Comparison of ENCODE assay signal across 29 mouse cellular contexts in genomic region chr7:144933796-144934195, GRCm38 (mm10). TPM values are rescaled to one million over a fixed set of nuclear protein-coding genes. Genes with fewer than 3 reads are reported as not detected.
DNase-seq lines count a peak whose midpoint lies in the region; ATAC-seq and TF ChIP-seq lines count a peak whose summit lies in the region.
"Had no signal": no experiment of that assay in that cellular context is flagged by ENCODE, and none has a peak within 500 bp of the region (broad histone marks: within the 10 kb centered on the region; RNA-seq: fewer than 3 reads in every experiment).

No protein-coding gene starts in this region.

- no peak overlapping the region for H3K9ac ChIP-seq in kidney, embryonic 15.5 days
- H3K9ac ChIP-seq: embryonic facial prominence, embryonic 12.5 days; forebrain, embryonic 13.5 days; limb, embryonic 15.5 days; liver, embryonic 14.5 days; lung, embryonic 14.5 days; midbrain, embryonic 13.5 days; stomach, embryonic 15.5 days had no signal

- TF ChIP-seq POLR2A in cerebellum, adult 2 months (IDR thresholded peaks at IDR 0.05; ENCODE audit: borderline replicate concordance, insufficient read depth, low read length), result no peak

- peak; percentile 21 to 26 for DNase-seq in cerebellum, postnatal 10 days
- no peak for DNase-seq in cerebellum, adult 2 months
- no peak for DNase-seq in kidney, adult 8-10 months
- peak; percentile 70 for DNase-seq in 3134 (ENCODE audit: extremely low read depth, insufficient read length, low spot score)
- DNase-seq in adrenal gland, postnatal 10 days, result peak; percentile 74
- DNase-seq in gastrocnemius, postnatal 36 days, result no peak
- DNase-seq in thymus, postnatal 36 days, result no peak
- DNase-seq: left cerebral cortex, postnatal 4 days; lung, embryonic 14.5 days; right cerebral cortex, adult 18-20 months; right cerebral cortex, postnatal 4 days; thymus, postnatal 25 days had no signal

- intact Hi-C loops in gastrocnemius, postnatal 36 days (cut with DNase I), result no loop called here

- TF ChIP-seq CTCF in cerebellum, adult 2 months (IDR thresholded peaks at IDR 0.05; ENCODE audit: borderline replicate concordance, insufficient read depth, low read depth, low read length), result no peak

- WGBS in cerebellum, adult 2 months, result 76% methylated on average over 8 of the region's 8 CpGs
- 83% methylated on average over 8 of the region's 8 CpGs for WGBS in kidney, embryonic 15.5 days

- no peak overlapping the region for H3K27ac ChIP-seq in cerebellum, adult 2 months (ENCODE audit: insufficient read depth, low read length)
- H3K27ac ChIP-seq in kidney, embryonic 15.5 days, result peak overlapping the region; percentile 48; the same call in 1 of the 2 replicates
- H3K27ac ChIP-seq: embryonic facial prominence, embryonic 12.5 days; forebrain, embryonic 13.5 days; limb, embryonic 15.5 days; liver, embryonic 14.5 days; midbrain, embryonic 13.5 days; stomach, embryonic 15.5 days had no signal

- H3K4me1 ChIP-seq in cerebellum, adult 2 months (ENCODE audit: control insufficient read depth, insufficient read depth, low read length), result peaks cover 40% of the 10 kb centered on the region
- peaks cover 58% of the 10 kb centered on the region for H3K4me1 ChIP-seq in kidney, embryonic 15.5 days

- no peaks in the 10 kb centered on the region for H3K27me3 ChIP-seq in cerebellum, adult 2 months (ENCODE audit: control insufficient read depth, insufficient read depth, low read length)
- no peaks in the 10 kb centered on the region for H3K27me3 ChIP-seq in kidney, embryonic 15.5 days
- H3K27me3 ChIP-seq: embryonic facial prominence, embryonic 12.5 days; limb, embryonic 15.5 days; midbrain, embryonic 13.5 days had no signal

- H3K36me3 ChIP-seq in kidney, embryonic 15.5 days, result peaks cover 80% of the 10 kb centered on the region
- H3K36me3 ChIP-seq: stomach, embryonic 15.5 days had no signal

- ATAC-seq in kidney, embryonic 15.5 days (replicated peaks; ENCODE audit: low FRiP score), result no peak
- ATAC-seq: forebrain, embryonic 13.5 days; midbrain, embryonic 13.5 days had no signal

- no peaks in the 10 kb centered on the region for H3K9me3 ChIP-seq in kidney, embryonic 15.5 days (replicated peaks)
- H3K9me3 ChIP-seq: embryonic facial prominence, embryonic 12.5 days; forebrain, embryonic 13.5 days; G1E; limb, embryonic 15.5 days; midbrain, embryonic 13.5 days; stomach, embryonic 15.5 days had no signal

- H3K4me2 ChIP-seq in kidney, embryonic 15.5 days, result peak overlapping the region; percentile 4; the same call in 1 of the 2 replicates
- H3K4me2 ChIP-seq: embryonic facial prominence, embryonic 12.5 days; forebrain, embryonic 13.5 days; heart, embryonic 11.5 days; limb, embryonic 15.5 days; lung, embryonic 14.5 days; midbrain, embryonic 13.5 days; stomach, embryonic 15.5 days had no signal

- H3K4me3 ChIP-seq in cerebellum, adult 2 months (replicated peaks; ENCODE audit: insufficient read depth, low read depth, low read length), result no peak overlapping the region
- no peak overlapping the region for H3K4me3 ChIP-seq in kidney, embryonic 15.5 days (replicated peaks)
- H3K4me3 ChIP-seq: embryonic facial prominence, embryonic 12.5 days; forebrain, embryonic 13.5 days; limb, embryonic 15.5 days; midbrain, embryonic 13.5 days; stomach, embryonic 15.5 days had no signal

RNA-seq across cellular contexts. Expression of gene Ccnd1, which starts 5.9 kb away (rescaled TPM):
- 21.8 and 23.1 TPM in 2 replicates for polyA plus RNA-seq in cerebellum, adult 2 months (2012; rRNA removed)
- polyA plus RNA-seq in kidney, embryonic 15.5 days (2015; fragmentation: Nextera tagmentation; extraction: Ambion mirVana), result 229 and 245 TPM in 2 replicates
- 10 to 100 TPM; 72.7 to 80.8 TPM for total RNA-seq in adrenal gland, postnatal 10 days (2021)
- 1 to 10 TPM; 5.2 to 7.4 TPM for total RNA-seq in gastrocnemius, postnatal 36 days (2021)
- polyA plus RNA-seq: G1E had no signal

RNA-seq across cellular contexts. Expression of gene LTO1, which starts 18.9 kb away (rescaled TPM):
- 38.0 and 45.8 TPM in 2 replicates for polyA plus RNA-seq in cerebellum, adult 2 months (2012; rRNA removed)
- 25.8 and 27.9 TPM in 2 replicates for polyA plus RNA-seq in kidney, embryonic 15.5 days (2015; fragmentation: Nextera tagmentation; extraction: Ambion mirVana)
- total RNA-seq in adrenal gland, postnatal 10 days (2021), result 10 to 100 TPM; 25.6 to 26.2 TPM
- 1 to 10 TPM; 6.8 to 7.2 TPM for total RNA-seq in gastrocnemius, postnatal 36 days (2021)

RNA-seq across cellular contexts. Expression of gene Fgf15, which starts 37.5 kb away (rescaled TPM):
- polyA plus RNA-seq in cerebellum, adult 2 months (2012; rRNA removed), result not detected in 2 replicates
- polyA plus RNA-seq in kidney, embryonic 15.5 days (2015; fragmentation: Nextera tagmentation; extraction: Ambion mirVana), result 2.3 and 2.4 TPM in 2 replicates
- not detected for total RNA-seq in adrenal gland, postnatal 10 days (2021)
- total RNA-seq in gastrocnemius, postnatal 36 days (2021), result not detected
- total RNA-seq: CH12.LX; gastrocnemius, adult 8-10 months; layer of hippocampus, postnatal 10 days; left cerebral cortex, adult 8-10 months; megakaryocyte, adult 5-6 weeks had no signal
- polyA plus RNA-seq: frontal cortex, adult 2 months; heart, postnatal 0 days; kidney, adult 2 months; limb, embryonic 15.5 days; lung, embryonic 14.5 days had no signal

Comparison
In these comparisons a context has a peak if more than half of its experiments do, and no peak if none do; other contexts are left out.
1. DNase-seq: peak in cerebellum, postnatal 10 days (2 of 2), 3134 (single experiment) and adrenal gland, postnatal 10 days (single experiment); none in cerebellum, adult 2 months (0 of 2), kidney, adult 8-10 months (0 of 2), gastrocnemius, postnatal 36 days (0 of 2) and thymus, postnatal 36 days (0 of 2).
2. RNA of gene Ccnd1, which starts 5.9 kb away (total RNA-seq): 72.7 to 80.8 TPM in adrenal gland, postnatal 10 days; 5.2 to 7.4 TPM in gastrocnemius, postnatal 36 days; every median in the first group is over 4 times any median in the second.